Mouse (Mus musculus) C2C12 (cell line): ENCODE data around the gene Ncam1.

Source experiments
- CTCF ChIP-seq: IDR thresholded peaks from one replicate; pipeline ENCODE4 v1.5.1; 2011; ENCODE audit not compliant: control insufficient read depth, insufficient read depth, insufficient read length
- MYOD1 ChIP-seq: IDR thresholded peaks from one replicate; pipeline ENCODE4 v1.6.1; 2011; ENCODE audit warnings: low read depth; ENCODE audit not compliant: control insufficient read depth, insufficient read length

DNA sequence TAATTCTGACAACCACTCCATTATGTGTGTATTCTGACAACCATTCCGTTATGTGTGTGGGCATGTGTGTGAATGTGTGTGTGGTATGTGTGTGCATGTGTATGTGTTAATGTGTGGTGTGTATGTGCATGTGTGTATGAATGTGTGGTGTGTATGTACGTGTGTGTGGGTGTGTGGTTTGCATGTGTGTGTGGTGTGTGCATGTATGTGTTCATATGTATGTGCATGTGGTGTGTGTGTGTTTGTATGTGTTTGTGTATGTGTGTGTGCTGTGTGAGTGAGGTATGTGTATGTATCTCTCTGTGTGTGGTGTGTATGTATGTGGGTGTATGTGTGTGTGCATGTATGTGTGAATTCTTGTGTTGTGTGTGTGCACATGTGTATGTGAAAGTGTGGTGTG is 298.8 kb downstream of the Ncam1 start:
- no peak for TF ChIP-seq CTCF
- TF ChIP-seq MYOD1: no peak
